Mouse (Mus musculus): ENCODE data around the gene Gm20388.

DNA sequence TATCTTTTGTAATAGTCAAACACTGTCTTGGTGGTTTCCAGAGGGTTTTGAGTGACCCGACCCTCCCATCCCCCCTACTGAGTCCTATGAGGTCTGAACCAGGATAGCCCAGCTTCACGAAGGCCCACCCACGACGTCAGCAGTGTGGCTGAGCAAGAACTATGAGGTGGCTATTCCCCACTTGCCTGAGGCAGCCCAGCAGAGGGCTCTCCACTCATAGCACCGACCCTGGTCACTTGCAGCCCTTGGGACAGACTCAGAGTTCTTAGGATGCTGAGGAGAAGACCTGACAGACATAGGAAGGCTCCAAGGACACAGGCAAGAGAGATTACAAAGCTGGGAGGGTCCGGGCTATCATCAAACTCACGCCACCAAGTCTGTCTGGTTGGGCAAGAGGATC lies 2764.4 kb downstream of the Gm20388 start:
- TF ChIP-seq CTCF (IDR thresholded peaks at IDR 0.05; ENCODE audit: low read depth) (peak; percentile 60), EP300 (IDR thresholded peaks at IDR 0.05; ENCODE audit: low read depth) (no peak)

Data from liver, embryonic 14.5 days (tissue).